ENCODE assay signal across 9 mouse cellular contexts in genomic region chr8:61927777-61928494, GRCm38 (mm10). TPM values are rescaled to one million over a fixed set of nuclear protein-coding genes. Genes with fewer than 3 reads are reported as not detected.
DNase-seq lines count a peak whose midpoint lies in the region; ATAC-seq and TF ChIP-seq lines count a peak whose summit lies in the region.
"Had no signal": no experiment of that assay in that cellular context is flagged by ENCODE, and none has a peak within 500 bp of the region (broad histone marks: within the 10 kb centered on the region; RNA-seq: fewer than 3 reads in every experiment).

Gene Ddx60, plus strand, starts transcription at chr8:61928087.

- peak; percentile 92 for TF ChIP-seq POLR2A in heart, adult 2 months (IDR thresholded peaks at IDR 0.05; ENCODE audit: insufficient read depth, low read depth, low read length)
- no peak for TF ChIP-seq POLR2A in kidney, adult 2 months (IDR thresholded peaks at IDR 0.05; ENCODE audit: low read depth, low read length)

- H3K9ac ChIP-seq in embryonic facial prominence, embryonic 12.5 days = peak within 1 kb of the TSS; percentile 48; the same call in 1 of the 2 replicates
- H3K9ac ChIP-seq in heart, adult 2 months (ENCODE audit: low read depth, low read length) = peak within 1 kb of the TSS; percentile 80
- H3K9ac ChIP-seq in limb, embryonic 11.5 days (ENCODE audit: low read length) = peak within 1 kb of the TSS; percentile 40
- peak within 1 kb of the TSS; percentile 57 for H3K9ac ChIP-seq in midbrain, embryonic 13.5 days (replicated peaks)

- H3K9me3 ChIP-seq in embryonic facial prominence, embryonic 12.5 days = no peaks in the 10 kb centered on the region
- H3K9me3 ChIP-seq in limb, embryonic 11.5 days (ENCODE audit: control insufficient read depth, low read length) = no peaks in the 10 kb centered on the region
- no peaks in the 10 kb centered on the region for H3K9me3 ChIP-seq in midbrain, embryonic 13.5 days
- H3K9me3 ChIP-seq: G1E had no signal

- no peak within 1 kb of the TSS for H3K27ac ChIP-seq in embryonic facial prominence, embryonic 12.5 days
- peak within 1 kb of the TSS; percentile 94 for H3K27ac ChIP-seq in heart, adult 2 months
- peak within 1 kb of the TSS; percentile 76 for H3K27ac ChIP-seq in kidney, adult 2 months (ENCODE audit: insufficient read depth, low read depth, low read length)
- no peak within 1 kb of the TSS for H3K27ac ChIP-seq in limb, embryonic 11.5 days (replicated peaks; ENCODE audit: low read depth, low read length)
- H3K27ac ChIP-seq in midbrain, embryonic 13.5 days = no peak within 1 kb of the TSS

- H3K4me1 ChIP-seq in embryonic facial prominence, embryonic 12.5 days = 0 out of 2 replicates have a peak, but pooled peaks cover 3% of the 10 kb centered on the region
- no peaks in the 10 kb centered on the region; the same call in 1 of the 2 replicates for H3K4me1 ChIP-seq in heart, adult 2 months (ENCODE audit: control insufficient read depth, insufficient read depth, low read length)
- H3K4me1 ChIP-seq in kidney, adult 2 months (ENCODE audit: control insufficient read depth, insufficient read depth, low read length) = no peaks in the 10 kb centered on the region
- no peaks in the 10 kb centered on the region for H3K4me1 ChIP-seq in limb, embryonic 11.5 days (ENCODE audit: control insufficient read depth, insufficient read depth, low read length)
- H3K4me1 ChIP-seq in midbrain, embryonic 13.5 days (replicated peaks) = peaks cover 8% of the 10 kb centered on the region

- H3K79me2 ChIP-seq in heart, adult 2 months (replicated peaks; ENCODE audit: control insufficient read depth, insufficient read depth, low read length) = no peaks in the 10 kb centered on the region; the same call in 1 of the 2 replicates

- ATAC-seq in embryonic facial prominence, embryonic 12.5 days (ENCODE audit: insufficient number of reproducible peaks, insufficient read depth, low FRiP score, low TSS enrichment) = no peak
- no peak for ATAC-seq in limb, embryonic 11.5 days (ENCODE audit: insufficient number of reproducible peaks, low FRiP score, low TSS enrichment, low read depth)
- peak; percentile 65 for ATAC-seq in midbrain, embryonic 13.5 days

- H3K4me2 ChIP-seq in embryonic facial prominence, embryonic 12.5 days (replicated peaks) = peak within 1 kb of the TSS; percentile 76
- peak within 1 kb of the TSS; percentile 67 for H3K4me2 ChIP-seq in limb, embryonic 11.5 days (ENCODE audit: low read depth, severe bottlenecking)
- H3K4me2 ChIP-seq in midbrain, embryonic 13.5 days (replicated peaks) = peak within 1 kb of the TSS; percentile 67

- peak within 1 kb of the TSS; percentile 44 for H3K4me3 ChIP-seq in embryonic facial prominence, embryonic 12.5 days
- peak within 1 kb of the TSS; percentile 89 for H3K4me3 ChIP-seq in heart, adult 2 months
- peak within 1 kb of the TSS; percentile 72 for H3K4me3 ChIP-seq in kidney, adult 2 months (ENCODE audit: insufficient read depth, low read depth, low read length)
- H3K4me3 ChIP-seq in limb, embryonic 11.5 days (ENCODE audit: low read depth, low read length) = peak within 1 kb of the TSS; percentile 41
- H3K4me3 ChIP-seq in midbrain, embryonic 13.5 days (replicated peaks) = peak within 1 kb of the TSS; percentile 44

- DNase-seq in urinary bladder, adult 18-20 months (ENCODE audit: low spot score in 2 of 2) = peak; percentile 10 to 44
- no peak for DNase-seq in urinary bladder, postnatal 10 days (ENCODE audit: low spot score)
- peak; percentile 79 to 81 for DNase-seq in heart, adult 2 months
- peak; percentile 72 for DNase-seq in kidney, adult 2 months
- peak; percentile 39 for DNase-seq in limb, embryonic 11.5 days (ENCODE audit: low spot score)
- DNase-seq in spleen, adult 12 weeks (ENCODE audit: low spot score) = peak; percentile 4

- H3K27me3 ChIP-seq in embryonic facial prominence, embryonic 12.5 days = 0 out of 2 replicates have a peak, but pooled peaks cover 7% of the 10 kb centered on the region
- H3K27me3 ChIP-seq in heart, adult 2 months (ENCODE audit: control insufficient read depth, insufficient read depth, low read length) = no peaks in the 10 kb centered on the region
- no peaks in the 10 kb centered on the region for H3K27me3 ChIP-seq in kidney, adult 2 months (replicated peaks; ENCODE audit: control insufficient read depth, insufficient read depth, low read length)
- no peaks in the 10 kb centered on the region for H3K27me3 ChIP-seq in limb, embryonic 11.5 days (ENCODE audit: control insufficient read depth, insufficient read depth, low read length)
- H3K27me3 ChIP-seq in midbrain, embryonic 13.5 days = 0 out of 2 replicates have a peak, but pooled peaks cover 3% of the 10 kb centered on the region

- intact Hi-C loops in heart, adult 2 months (cut with DNase I) = no loop called here

- WGBS in embryonic facial prominence, embryonic 12.5 days = 15% methylated on average over 22 of the region's 22 CpGs
- 2% methylated on average over 22 of the region's 22 CpGs for WGBS in heart, adult 2 months
- 8% methylated on average over 22 of the region's 22 CpGs for WGBS in kidney, adult 2 months
- WGBS in limb, embryonic 11.5 days = 12% methylated on average over 22 of the region's 22 CpGs
- WGBS in midbrain, embryonic 13.5 days = 13% methylated on average over 22 of the region's 22 CpGs

- TF ChIP-seq CTCF in heart, adult 2 months (IDR thresholded peaks at IDR 0.05) = no peak
- TF ChIP-seq CTCF in kidney, adult 2 months (conservative IDR thresholded peaks at IDR 0.05; ENCODE audit: insufficient read depth, insufficient read length, low read depth, low read length) = no peak

- no peak for TF ChIP-seq EP300 in heart, adult 2 months (IDR thresholded peaks at IDR 0.05; ENCODE audit: insufficient read depth, low read depth, low read length)

- H3K36me3 ChIP-seq in embryonic facial prominence, embryonic 12.5 days = no peaks in the 10 kb centered on the region
- H3K36me3 ChIP-seq in heart, adult 2 months (ENCODE audit: control insufficient read depth, insufficient read depth, low read length) = peaks cover 13% of the 10 kb centered on the region
- no peaks in the 10 kb centered on the region for H3K36me3 ChIP-seq in kidney, adult 2 months (ENCODE audit: control insufficient read depth, insufficient read depth, low read length)
- no peaks in the 10 kb centered on the region for H3K36me3 ChIP-seq in limb, embryonic 11.5 days (ENCODE audit: control insufficient read depth, insufficient read depth, low read length)
- H3K36me3 ChIP-seq in midbrain, embryonic 13.5 days = no peaks in the 10 kb centered on the region
- H3K36me3 ChIP-seq: G1E had no signal

RNA-seq across cellular contexts. Expression of gene Ddx60, which starts in this region (rescaled TPM):
- 0.31 and 0.73 TPM in 2 replicates for polyA plus RNA-seq in embryonic facial prominence, embryonic 12.5 days (2016; fragmentation: Nextera tagmentation; extraction: Ambion mirVana)
- 1 to 10 TPM; 1.1 to 1.7 TPM for total RNA-seq in heart, adult 2 months (2021)
- polyA plus RNA-seq in heart, adult 2 months (2012; rRNA removed) = 0.53 and 1.2 TPM in 2 replicates
- 0.38 and 0.95 TPM in 2 replicates for polyA plus RNA-seq in kidney, adult 2 months (2012; rRNA removed)
- polyA plus RNA-seq in limb, embryonic 11.5 days (2014; fragmentation: Nextera tagmentation; extraction: Ambion mirVana) = 0.04 TPM in 1 of 2 replicates, not detected in the other
- 0.26 and 0.36 TPM in 2 replicates for polyA plus RNA-seq in midbrain, embryonic 13.5 days (2015; fragmentation: Nextera tagmentation; extraction: Ambion mirVana)
- polyA plus RNA-seq: G1E had no signal

Comparison
In these comparisons a context has a peak if more than half of its experiments do, and no peak if none do; other contexts are left out.
1. Peak in DNase-seq, H3K4me3 ChIP-seq and H3K27ac ChIP-seq in kidney, adult 2 months; RNA of the gene not detected or under 1 TPM.
2. Peak in DNase-seq, H3K4me3 ChIP-seq, H3K9ac ChIP-seq and H3K4me2 ChIP-seq in limb, embryonic 11.5 days; RNA of the gene not detected or under 1 TPM.
3. Peak in ATAC-seq, H3K4me3 ChIP-seq, H3K9ac ChIP-seq and H3K4me2 ChIP-seq in midbrain, embryonic 13.5 days; RNA of the gene not detected or under 1 TPM.